Mouse (Mus musculus): ENCODE measurements around the gene Lamtor2.

Lamtor2 gene

DNA sequence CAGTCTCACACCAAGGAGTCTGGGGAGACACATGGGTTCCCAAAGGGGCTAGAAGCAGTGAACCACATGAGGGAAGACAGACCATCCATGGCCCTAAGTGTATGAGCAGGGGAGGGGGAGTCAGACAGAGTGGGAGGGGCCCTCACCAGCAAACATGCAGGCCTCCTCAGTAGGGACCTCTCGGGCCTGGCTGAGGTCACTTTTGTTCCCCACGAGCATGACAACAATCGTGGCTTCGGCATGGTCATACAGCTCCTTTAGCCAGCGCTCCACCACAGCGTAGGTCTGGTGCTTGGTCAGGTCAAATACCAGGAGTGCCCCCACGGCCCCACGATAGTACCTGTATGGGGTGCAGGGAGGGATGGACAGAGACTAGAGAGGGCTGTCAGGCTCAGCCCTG lies 9.7 kb downstream of the Lamtor2 start:
- DNase-seq (ENCODE audit: low spot score in 2 of 2): no peak

DNA sequence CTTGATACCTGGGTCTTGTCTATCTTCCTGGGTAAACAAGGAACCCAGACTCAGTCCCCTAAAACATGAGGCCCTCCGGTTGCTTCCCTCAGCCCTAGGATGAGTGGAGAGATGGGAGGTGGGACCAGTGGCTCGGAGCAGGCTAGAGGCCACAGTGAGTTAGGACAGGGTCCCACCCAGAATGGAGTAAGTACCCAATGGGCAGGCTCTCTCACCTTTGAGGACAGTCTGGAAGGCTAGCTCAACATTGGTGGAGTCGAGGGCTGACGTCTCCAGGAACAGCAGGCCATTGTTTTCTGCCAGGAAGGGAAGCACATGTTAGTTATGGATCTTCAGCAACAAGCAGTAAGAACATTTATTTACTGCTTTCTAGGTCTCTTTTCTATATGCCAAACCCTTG lies 10.4 kb downstream of the Lamtor2 start:
- no peak for DNase-seq (ENCODE audit: low spot score in 2 of 2)

DNA sequence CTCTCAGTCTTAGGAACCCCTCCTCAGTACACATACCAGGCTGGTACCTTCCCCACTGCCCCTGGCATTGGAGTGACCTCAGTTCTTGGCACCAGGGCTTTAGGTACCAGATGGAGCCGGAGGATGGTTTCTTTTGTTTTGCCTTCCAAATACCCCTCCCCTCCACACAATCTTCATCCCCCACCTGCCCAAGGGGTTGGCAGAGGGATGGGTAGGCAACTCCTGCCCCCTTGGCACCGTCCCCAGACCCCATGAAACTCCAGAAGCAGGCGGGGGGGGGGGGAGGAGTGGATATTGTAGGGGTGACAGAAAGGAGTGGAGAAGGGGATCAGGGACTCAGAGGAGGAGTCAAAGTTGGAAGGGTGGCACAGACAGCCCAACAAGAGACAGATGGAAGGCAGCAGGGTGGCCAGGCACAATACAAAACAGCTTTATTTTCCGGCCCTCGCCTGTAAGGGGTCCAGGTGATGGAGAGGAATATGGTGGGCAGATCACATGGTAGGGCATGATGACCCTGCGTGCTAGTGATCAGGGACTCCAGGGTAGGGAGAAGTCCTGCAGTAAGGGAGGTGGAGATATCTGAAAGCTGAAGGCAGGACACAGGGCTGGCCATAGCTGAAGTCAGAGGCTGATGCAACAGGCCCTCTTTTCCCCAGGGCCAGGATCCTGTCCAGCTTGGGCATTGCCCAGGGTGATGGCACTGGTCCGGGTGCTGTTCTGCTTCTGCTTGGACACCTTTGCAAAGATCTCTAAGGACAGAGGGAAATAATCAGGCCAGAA lies 11.1 kb downstream of the Lamtor2 start:
- no peak for DNase-seq (ENCODE audit: low spot score in 2 of 2)

DNA sequence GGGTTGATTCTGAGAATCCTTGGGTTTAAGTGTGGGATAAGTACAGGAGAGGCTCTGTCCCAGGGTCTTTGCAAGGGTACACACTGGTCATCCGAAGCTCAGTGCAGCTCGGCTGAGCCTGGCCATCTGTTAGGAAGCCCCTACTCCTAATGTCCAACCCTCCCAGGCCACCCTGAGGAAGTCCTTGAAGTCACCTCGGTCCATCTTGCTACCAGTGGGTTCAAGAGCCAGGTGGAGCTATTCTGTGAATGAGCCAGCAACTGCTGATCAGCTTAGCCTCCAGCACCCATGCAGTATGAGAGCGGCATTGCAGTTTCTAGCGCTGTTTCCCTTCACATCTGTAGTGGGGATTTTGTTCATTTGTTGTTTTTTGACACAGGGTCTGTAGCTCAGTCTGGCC lies 12.8 kb downstream of the Lamtor2 start:
- DNase-seq (ENCODE audit: low spot score in 2 of 2): no peak

DNA sequence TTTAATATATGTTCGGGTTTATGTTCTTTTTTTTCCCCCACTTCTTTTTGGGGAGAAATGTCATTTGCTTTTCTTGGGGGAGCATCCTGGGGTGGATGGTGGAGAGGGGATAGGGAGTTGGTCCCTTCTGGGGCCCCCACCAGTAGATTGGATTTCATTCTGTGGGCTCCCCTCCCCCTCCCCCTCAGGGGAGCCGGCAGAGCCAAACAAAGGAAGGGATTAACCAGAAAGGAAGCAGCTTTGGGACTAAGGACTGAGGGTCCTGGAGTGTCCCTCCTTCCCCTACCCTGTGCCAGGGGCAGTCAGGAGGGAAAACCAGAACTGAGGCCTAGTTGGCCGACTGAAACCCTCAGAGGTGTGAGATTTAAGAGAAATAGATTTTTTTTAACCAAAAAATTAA lies 13.5 kb downstream of the Lamtor2 start:
- DNase-seq (ENCODE audit: low spot score in 2 of 2): no peak

DNA sequence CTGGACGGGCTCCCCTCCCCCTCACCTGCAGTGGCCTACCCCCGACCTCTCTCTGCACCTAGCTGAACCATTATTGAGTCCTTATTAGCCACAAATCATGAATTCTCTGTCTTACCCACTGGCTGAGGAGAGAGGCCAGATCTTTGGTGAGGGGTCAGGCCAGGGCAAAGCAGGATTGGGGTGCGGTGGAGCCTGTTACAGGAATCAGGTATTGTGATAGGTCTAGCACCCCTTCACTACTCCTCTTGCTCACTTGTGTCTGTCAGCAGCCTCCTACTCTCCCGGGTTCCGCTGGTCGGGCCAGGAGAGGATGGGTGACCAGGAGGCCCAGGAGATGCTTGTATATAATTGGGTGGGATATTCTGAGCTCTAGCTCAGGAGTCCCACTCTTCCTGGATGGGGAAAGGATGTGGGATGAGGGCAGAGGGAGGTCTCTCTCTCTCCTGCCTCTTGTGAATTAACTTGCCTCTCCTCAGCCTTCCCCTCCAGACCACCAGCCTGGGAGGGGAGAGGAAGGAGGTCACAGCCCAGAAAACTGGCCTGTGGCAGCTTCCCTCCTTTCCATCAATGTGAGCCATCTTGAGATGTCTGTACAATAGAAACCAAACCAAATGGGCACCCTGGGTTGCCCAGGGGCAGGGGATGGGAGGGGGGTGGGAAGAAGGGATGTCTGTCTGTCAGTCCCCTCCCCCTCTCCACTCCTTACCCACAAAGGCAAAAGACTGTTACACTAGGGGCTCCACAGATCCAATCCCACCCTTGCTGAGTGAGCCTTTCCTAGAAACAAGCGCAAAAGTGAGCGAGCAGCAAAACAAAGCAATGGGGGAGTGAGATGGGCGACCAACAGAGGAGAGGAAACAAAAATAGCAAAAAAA lies 14.4 kb downstream of the Lamtor2 start:
- DNase-seq (ENCODE audit: low spot score in 2 of 2): no peak

DNA sequence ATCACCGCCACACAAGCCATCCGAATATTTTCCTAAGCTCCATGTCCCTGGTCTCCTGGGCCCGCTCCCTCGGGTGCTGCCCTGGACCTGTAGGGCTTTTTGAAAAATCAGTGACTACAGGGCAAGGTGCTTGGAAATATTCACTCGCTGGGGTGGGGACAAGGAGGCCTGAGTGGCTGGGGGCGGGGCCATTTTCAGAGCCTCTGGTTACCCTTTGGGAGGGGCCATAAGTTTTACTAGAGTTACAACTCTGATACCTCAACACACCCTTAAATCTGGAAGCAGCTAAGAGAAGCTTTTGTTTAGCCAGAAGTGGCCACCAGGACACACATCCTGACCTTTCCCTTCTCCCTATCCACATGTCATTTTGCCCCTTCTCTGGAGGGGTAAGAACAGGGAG lies 15.7 kb downstream of the Lamtor2 start:
- no peak for DNase-seq (ENCODE audit: low spot score in 2 of 2)

DNA sequence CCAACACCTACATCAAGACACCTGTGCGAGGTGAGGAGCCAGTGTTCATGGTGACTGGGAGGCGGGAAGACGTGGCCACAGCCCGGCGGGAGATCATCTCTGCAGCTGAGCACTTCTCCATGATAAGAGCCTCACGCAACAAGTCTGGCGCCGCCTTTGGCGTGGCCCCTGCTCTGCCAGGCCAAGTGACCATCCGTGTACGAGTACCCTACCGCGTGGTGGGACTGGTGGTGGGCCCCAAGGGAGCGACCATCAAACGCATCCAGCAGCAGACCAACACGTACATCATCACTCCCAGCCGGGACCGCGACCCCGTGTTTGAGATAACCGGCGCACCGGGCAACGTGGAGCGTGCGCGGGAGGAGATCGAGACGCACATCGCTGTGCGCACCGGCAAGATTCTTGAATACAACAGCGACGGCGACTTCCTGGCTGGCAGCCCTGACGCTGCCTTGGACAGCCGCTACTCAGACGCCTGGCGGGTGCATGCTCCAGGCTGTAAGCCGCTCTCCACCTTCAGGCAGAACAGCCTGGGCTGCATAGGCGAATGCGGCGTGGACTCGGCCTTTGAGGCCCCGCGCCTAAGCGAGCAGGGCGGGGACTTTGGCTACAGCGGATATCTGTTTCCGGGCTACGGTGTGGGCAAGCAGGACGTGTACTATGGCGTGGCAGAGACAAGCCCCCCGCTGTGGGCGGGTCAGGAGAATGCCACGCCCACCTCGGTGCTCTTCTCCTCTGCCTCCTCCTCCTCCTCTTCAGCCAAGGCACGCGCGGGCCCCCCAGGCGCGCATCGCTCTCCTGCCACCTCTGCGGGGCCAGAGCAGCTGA lies 16.6 kb downstream of the Lamtor2 start:
- peak in 1 of 2 experiments; percentile 59 for DNase-seq (ENCODE audit: low spot score in 2 of 2)

DNA sequence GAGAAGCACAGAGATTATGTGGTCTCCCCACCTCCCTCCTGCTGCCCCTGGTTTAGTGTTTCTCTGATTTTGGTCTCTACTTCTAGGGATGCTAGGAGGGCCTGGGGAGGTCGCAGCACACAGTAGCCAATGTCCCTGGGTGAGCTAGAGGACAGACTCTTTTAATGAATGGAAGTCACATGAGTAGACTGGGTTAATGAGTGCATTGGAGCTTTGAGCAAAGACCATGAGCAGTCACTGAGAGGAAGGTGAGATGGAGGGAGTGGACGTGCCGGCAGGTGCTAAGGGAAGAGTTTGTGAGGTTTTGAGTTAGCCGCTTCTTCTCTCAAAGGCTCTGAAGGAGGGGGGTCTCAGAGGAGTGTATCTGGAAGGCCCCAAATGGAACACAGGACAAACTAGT lies 17.3 kb downstream of the Lamtor2 start:
- no peak for DNase-seq (ENCODE audit: low spot score in 2 of 2)

DNA sequence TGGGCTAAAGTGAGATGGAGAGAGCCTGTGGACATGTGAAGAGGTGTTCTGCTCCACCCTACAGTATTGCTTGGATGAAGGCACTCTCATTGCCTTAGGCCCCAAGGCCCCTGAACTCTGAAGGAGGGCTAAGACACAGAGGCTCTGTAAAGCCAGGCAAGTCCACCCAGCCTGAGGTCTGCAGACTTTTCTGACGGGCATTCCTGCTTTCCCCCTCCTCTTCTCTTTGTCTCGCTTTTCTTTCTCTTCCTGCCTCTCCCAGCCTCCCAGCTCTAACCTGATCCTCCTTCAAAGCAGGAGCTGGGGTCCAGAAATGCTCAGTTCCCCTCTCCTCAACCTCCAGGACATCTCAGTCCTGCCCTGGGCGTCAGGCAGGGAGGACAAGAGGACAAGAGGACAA lies 17.9 kb downstream of the Lamtor2 start:
- DNase-seq (ENCODE audit: low spot score in 2 of 2): no peak

DNA sequence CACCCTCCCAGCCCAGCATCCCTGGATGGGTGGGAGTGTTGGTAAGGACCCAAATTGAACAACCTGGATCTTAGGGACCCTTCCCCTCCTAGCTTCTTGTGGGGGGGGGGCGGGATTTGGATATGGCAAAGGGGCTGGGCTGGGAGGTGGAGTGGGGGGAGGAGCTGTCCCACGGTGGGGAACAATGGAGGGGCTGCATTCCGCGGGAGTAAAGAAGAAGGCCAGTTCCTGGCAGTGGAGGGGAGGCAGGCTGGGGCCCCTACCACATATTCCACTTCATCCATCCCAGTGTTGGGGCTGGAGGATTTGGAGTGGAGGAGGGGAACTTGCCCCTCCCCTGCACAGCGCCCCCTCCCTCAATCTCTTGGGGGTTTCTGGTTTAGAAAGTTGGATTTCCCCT lies 19.2 kb downstream of the Lamtor2 start:
- no peak for DNase-seq (ENCODE audit: low spot score in 2 of 2)

DNA sequence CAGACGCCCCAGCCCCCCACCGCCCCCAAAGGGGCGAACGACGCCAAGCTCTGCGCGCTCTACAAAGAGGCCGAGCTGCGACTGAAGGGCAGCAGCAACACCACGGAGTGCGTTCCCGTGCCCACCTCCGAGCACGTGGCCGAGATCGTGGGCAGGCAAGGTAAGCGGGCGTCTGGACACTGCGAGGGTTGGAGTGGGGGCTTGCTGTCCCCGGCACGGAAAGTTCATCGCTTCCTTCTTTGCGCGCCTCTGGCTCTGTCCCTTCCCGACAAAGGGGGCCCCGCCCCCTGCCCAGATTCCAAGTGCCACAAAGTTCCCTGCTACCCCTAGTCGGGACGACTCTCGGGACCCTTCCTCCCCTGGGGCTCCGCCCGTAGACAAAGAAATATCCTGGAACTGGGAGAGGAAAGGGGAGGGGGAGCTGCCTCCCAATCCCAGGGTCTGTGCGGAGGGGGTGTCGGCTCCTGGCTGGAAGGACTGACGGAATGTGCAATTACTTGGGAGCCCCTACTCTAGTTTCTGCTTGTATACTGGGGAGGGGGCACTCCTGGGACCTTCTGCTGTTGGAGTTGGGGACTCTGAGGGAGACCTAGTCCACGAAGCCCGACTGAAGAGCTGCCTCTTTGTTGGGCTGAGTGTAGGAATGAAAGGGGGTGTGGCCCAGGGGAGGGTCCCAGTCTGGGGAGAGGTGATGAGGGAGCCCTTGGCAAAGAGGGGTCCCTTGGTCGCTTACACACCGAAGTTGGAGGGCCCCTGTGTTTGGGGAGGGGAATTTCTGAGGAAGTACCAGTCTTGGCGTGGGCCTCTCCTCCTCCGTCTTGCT lies 20.0 kb downstream of the Lamtor2 start:
- DNase-seq (ENCODE audit: low spot score in 2 of 2): no peak

DNA sequence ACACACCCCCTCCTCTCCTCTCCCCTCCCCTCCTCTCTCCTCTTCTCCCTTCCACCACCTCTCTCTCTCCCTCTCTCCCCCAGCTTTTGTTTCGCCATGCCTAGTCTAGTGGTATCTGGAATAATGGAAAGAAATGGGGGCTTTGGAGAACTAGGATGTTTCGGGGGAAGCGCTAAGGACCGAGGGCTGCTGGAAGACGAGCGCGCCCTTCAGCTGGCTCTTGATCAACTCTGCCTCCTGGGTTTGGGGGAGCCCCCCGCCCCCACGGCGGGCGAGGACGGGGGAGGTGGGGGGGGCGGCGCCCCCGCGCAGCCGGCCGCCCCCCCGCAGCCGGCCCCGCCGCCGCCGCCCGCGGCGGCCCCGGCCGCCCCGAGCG lies 20.6 kb downstream of the Lamtor2 start, which contains the start of gene Mex3a:
TSS of gene Mex3a (plus strand) at position 97 of the 376 bp plus-strand sequence.
- no peak for DNase-seq (ENCODE audit: low spot score in 2 of 2)

DNA sequence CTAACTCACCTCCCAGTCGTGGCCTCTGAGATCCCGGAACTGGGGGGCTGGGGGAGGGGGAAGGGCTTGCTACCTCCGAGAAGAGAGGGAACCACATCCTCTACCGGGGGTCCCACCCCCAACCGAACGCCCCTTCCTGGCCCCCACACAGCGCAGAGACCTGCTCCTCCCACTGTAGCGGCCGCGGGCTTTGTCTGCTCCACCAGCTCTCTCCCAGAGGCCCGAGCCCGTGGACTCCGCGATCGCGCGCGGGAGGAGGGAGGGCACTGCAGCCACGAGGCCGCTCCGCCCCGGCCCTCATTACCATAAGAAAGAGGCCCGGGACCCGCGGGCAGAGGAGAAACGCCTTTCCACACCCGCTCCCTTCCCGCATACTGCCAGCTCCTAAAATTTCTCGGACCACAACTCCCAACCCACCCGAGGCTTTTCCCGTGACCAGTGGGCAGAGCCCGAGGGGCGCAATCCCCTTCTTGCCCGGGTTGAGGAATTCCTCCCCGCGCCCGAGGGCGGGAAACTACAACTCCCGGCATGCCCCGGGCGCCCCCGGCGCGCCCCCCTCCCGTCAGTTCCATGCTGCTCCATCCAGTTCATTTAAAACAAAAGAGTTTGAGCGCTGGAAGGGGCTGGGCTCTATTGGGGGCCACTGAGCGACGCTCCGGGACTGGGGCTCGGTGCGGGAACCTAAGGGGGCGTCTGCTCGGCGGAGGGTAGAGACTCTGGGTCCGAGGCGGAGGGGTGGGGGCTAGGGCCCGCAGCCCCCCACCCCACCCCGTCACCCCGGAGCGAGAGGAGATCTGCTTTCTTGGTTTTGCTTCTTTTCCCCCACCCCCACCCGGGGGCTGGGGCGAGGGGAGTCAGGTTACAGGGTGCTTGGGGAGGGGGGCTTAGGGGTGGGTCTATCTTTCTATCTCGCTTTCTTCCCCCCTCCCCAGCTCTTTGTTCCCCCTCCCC lies 21.3 kb downstream of the Lamtor2 start:
- peak; percentile 79 to 88 for DNase-seq (ENCODE audit: low spot score in 2 of 2)

DNA sequence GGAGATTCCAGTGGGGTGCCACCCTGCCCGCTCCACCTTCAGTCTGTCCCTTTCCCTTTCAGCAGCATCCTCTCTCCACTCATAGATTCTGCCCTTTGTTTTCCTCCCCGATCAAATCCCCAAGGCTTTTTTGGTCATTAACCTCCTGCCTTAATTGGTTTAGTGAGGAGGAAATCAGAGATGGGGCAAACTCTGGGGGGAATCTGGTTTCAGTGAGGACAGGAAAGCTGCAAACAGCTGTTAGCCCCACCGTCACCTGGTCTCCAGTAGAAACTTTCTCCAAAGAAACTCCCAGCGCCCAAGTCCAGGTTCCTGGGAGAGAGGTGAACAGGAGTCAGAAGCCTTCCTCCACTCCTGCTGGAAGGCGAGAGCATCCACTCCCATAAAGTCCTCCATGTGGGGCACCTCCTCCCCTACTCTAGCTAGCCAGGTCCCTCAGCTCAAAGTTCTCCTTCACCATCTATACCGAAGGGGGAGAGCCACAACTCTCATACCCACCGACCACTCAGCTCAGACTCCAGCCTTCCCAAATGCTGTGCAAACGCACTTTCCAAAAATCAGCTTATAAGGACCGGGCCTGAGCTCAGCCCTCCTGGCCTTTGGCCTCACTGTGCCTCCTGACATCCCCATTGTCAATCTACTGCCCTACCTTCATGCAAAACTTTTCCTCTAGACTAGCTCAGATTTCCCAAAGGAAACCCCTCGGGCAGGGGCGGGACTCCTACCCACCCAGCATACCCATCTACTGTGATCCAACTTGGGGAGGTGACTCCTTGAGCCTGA lies 22.6 kb downstream of the Lamtor2 start:
- DNase-seq (ENCODE audit: low spot score in 2 of 2): no peak

DNA sequence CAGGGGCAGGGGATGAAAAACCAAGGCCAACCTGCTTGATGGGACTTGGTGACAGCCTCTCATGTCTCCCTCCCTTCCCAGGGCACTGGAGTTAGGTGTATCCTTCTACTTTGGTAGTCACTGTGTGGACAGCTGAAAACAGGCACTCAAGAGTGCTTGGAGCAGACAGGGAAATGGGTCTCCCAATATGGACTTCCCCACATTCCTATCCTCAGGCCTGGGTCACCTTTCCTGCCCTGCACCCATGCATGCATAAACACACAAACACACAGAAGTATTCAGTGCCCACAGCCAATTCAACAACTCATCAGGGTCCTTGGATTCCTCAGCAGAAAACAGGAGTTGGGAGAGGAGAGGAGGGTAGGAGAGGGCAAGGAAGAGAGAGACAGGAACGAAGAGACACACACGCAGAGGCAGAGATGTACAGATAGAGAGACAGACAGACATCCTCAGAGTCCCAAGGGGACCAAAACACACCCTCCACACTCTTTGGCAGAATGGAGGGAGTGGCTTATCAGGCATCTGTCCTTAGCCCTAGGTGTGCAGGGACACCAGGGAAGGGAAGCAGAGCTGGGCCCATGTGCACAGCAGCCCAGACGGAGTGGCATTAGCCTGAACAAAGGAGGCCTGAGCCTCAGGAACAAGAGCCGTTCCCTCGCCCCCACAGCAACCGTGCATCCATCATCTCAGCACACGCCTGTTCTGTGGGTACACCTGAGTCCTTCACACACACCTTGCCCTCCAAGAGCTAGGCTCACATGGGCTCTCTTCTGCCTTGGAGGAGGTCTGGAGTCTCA lies 23.5 kb downstream of the Lamtor2 start:
- no peak for DNase-seq (ENCODE audit: low spot score in 2 of 2)

DNA sequence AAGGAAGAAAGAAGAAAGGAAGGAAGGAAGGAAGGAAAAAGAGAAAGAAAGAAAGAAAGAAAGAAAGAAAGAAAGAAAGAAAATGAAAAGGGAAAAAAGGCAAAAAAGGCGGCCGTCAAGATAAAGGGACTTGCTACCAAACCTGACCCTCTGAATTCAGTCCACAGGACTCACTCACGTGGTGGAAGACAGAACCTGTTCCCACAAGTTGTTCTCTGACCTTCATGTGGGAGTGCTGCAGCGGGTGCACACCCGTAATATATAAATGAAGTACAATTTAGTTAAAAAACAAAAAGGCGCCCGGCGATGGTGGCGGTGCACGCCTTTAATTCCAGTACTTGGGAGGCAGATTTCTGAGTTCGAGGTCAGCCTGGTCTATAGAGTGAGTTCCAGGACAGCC lies 24.2 kb downstream of the Lamtor2 start:
- DNase-seq (ENCODE audit: low spot score in 2 of 2): no peak

DNA sequence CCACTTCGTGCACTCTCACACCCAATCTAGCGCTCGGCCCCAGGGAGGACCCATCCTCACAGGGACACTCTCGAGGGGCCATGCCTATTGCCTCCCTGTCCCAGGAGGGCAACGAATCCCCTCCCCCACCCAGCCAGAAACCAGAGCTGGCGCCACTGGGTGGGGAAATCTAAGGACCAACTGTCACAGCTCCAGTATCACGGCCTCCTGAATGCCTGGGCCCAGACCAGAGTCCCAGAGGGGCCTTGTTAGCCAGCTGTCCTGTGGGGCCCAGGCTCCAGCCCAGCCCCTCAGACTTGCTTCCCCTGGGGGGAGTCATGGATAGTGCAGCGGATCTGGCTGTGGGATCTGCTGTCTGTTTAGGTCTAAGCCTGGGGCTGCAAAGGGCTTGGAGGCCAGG lies 25.3 kb downstream of the Lamtor2 start:
- DNase-seq (ENCODE audit: low spot score in 2 of 2): no peak
